Comparison of ENCODE assay signal across 8 mouse cellular contexts in the genomic region with DNA sequence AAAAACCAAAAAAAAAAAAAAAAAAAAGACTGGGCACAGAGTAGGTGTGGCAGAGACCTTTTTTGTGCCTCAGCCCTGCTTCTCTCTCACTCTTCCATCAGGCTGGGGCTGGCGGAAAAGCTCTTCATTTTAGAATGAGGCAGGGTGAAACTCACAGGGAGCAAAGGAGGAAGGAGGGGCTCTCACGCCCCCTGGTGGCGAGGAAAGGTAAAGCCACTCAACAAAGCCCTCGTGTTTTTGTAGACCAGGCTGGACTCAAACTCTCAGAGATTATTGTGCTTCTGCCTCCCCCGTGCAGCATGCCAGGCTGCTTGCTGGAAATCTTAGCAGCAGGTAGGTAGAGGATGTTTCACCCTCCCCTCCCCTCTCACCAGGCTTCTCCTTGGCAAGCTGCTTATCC. TPM values are rescaled to one million over a fixed set of nuclear protein-coding genes. Genes with fewer than 3 reads are reported as not detected.
DNase-seq lines count a peak whose midpoint lies in the region; ATAC-seq and TF ChIP-seq lines count a peak whose summit lies in the region.

No protein-coding gene starts in this region.

- H3K4me2 ChIP-seq in lung, postnatal 0 days (replicated peaks; ENCODE audit: low read depth, low read length), result no peak overlapping the region

- 43% methylated on average over 5 of the region's 5 CpGs for WGBS in lung, postnatal 0 days

- peak; percentile 87 for TF ChIP-seq CTCF in lung, postnatal 0 days (IDR thresholded peaks at IDR 0.05)

- no peaks in the 10 kb centered on the region for H3K4me1 ChIP-seq in lung, postnatal 0 days (ENCODE audit: insufficient read depth, low read depth, low read length)

- H3K4me3 ChIP-seq in lung, postnatal 0 days (ENCODE audit: low read depth, low read length), result no peak overlapping the region

- peak; percentile 46; the same call in 1 of the 2 replicates for ATAC-seq in frontal cortex, adult (ENCODE audit: low TSS enrichment)
- peak; percentile 38 for ATAC-seq in activated CD4-positive, CD25-positive, alpha-beta regulatory T cell, adult 4 months
- ATAC-seq in inflammation-experienced regulatory T-cells, adult 6 months, result peak; percentile 64
- ATAC-seq in lung, postnatal 0 days, result no peak; the same call in 1 of the 2 replicates

- H3K9me3 ChIP-seq in lung, postnatal 0 days (ENCODE audit: low read length), result no peaks in the 10 kb centered on the region

- H3K9ac ChIP-seq in lung, postnatal 0 days (replicated peaks; ENCODE audit: low read depth), result no peak overlapping the region

- TF ChIP-seq EP300 in lung, postnatal 0 days (IDR thresholded peaks at IDR 0.05), result no peak

- H3K36me3 ChIP-seq in lung, postnatal 0 days (ENCODE audit: insufficient read depth, low read length), result peaks cover 22% of the 10 kb centered on the region

- no peak overlapping the region for H3K27ac ChIP-seq in lung, postnatal 0 days (ENCODE audit: low read length)

- no peak for DNase-seq in frontal cortex, postnatal 10 days (ENCODE audit: low spot score in 2 of 2)
- peak; percentile 56 for DNase-seq in A20 (ENCODE audit: low read depth, low spot score)
- peak; percentile 75 for DNase-seq in cerebellum, postnatal 36 days
- DNase-seq in lung, postnatal 0 days (ENCODE audit: low spot score), result peak; percentile 67
- DNase-seq in spleen, postnatal 10 days (ENCODE audit: low spot score in 2 of 2), result peak; percentile 59 to 80

- H3K27me3 ChIP-seq in lung, postnatal 0 days (replicated peaks; ENCODE audit: insufficient read depth, low read length), result no peaks in the 10 kb centered on the region

RNA-seq across cellular contexts. Expression of a gene that starts 7.3 kb away (rescaled TPM):
- under 1 TPM; 0.07 to 0.11 TPM for polyA plus RNA-seq in activated CD4-positive, CD25-positive, alpha-beta regulatory T cell, adult 4 months (2017; shearing (Covaris generic))
- under 1 TPM in 2 of 3 experiments, not detected in 1; 0.19 to 0.34 TPM for polyA plus RNA-seq in inflammation-experienced regulatory T-cells, adult 6 months (2017; shearing (Covaris generic))
- polyA plus RNA-seq in lung, postnatal 0 days (2015; fragmentation: Nextera tagmentation; extraction: Ambion mirVana), result 92.2 and 113 TPM in 2 replicates

RNA-seq across cellular contexts. Expression of a gene that starts 28.8 kb away (rescaled TPM):
- 100 to 1,000 TPM; 334 to 398 TPM for polyA plus RNA-seq in activated CD4-positive, CD25-positive, alpha-beta regulatory T cell, adult 4 months (2017; shearing (Covaris generic))
- 100 to 1,000 TPM; 272 to 320 (median 288) TPM for polyA plus RNA-seq in inflammation-experienced regulatory T-cells, adult 6 months (2017; shearing (Covaris generic))
- polyA plus RNA-seq in lung, postnatal 0 days (2015; fragmentation: Nextera tagmentation; extraction: Ambion mirVana), result 196 and 204 TPM in 2 replicates

RNA-seq across cellular contexts. Expression of a gene that starts 52.5 kb away (rescaled TPM):
- polyA plus RNA-seq in activated CD4-positive, CD25-positive, alpha-beta regulatory T cell, adult 4 months (2017; shearing (Covaris generic)), result 100 to 1,000 TPM; 824 to 866 TPM
- 100 to 1,000 TPM; 681 to 943 (median 889) TPM for polyA plus RNA-seq in inflammation-experienced regulatory T-cells, adult 6 months (2017; shearing (Covaris generic))
- 552 and 558 TPM in 2 replicates for polyA plus RNA-seq in lung, postnatal 0 days (2015; fragmentation: Nextera tagmentation; extraction: Ambion mirVana)

Comparison
In these comparisons a context has a peak if more than half of its experiments do, and no peak if none do; other contexts are left out.
1. DNase-seq: peak in A20 (single experiment), cerebellum, postnatal 36 days (2 of 2), lung, postnatal 0 days (single experiment) and spleen, postnatal 10 days (2 of 2); none in frontal cortex, postnatal 10 days (0 of 2).
2. RNA of a gene that starts 7.3 kb away (polyA plus RNA-seq): 92.2 to 113 TPM in lung, postnatal 0 days; 0.19 to 0.34 TPM in inflammation-experienced regulatory T-cells, adult 6 months and 0.07 to 0.11 TPM in activated CD4-positive, CD25-positive, alpha-beta regulatory T cell, adult 4 months; every median in the first group is over 10 times any median in the second.